Comparison of ENCODE assay signal across 8 mouse cellular contexts in the genomic region with DNA sequence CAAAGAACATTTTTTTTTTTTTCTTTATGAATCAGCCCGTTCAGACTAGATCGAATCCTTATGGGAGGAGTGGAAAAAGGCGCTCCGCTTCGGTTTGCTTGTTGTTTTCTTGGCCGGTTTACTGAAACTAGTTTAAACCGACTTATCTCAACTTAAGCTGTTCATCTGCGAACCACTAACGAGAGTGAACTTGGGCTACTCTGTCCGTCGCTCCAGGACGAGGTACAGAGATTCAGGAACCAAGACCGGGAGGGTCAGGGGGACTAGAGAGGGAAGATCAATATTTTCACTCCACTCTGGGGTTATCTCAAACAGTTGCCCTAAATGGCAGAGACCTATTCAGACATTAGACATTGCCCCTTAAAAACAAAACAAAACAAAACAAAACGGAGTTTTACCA. TPM values are rescaled to one million over a fixed set of nuclear protein-coding genes. Genes with fewer than 3 reads are reported as not detected.
DNase-seq lines count a peak whose midpoint lies in the region; ATAC-seq and TF ChIP-seq lines count a peak whose summit lies in the region.

No protein-coding gene starts in this region.

- TF ChIP-seq CTCF in bone marrow, adult 2 months (IDR thresholded peaks at IDR 0.05; ENCODE audit: control insufficient read depth, insufficient read depth, low read length): no peak
- no peak for TF ChIP-seq CTCF in forebrain, postnatal 0 days (IDR thresholded peaks at IDR 0.05; ENCODE audit: low read depth)
- no peak for TF ChIP-seq CTCF in stomach, postnatal 0 days (IDR thresholded peaks at IDR 0.05; ENCODE audit: low read depth)

- DNase-seq in kidney, postnatal 10 days: peak; percentile 6
- DNase-seq in kidney, adult 8-10 months: no peak
- no peak for DNase-seq in forebrain, postnatal 0 days
- no peak for DNase-seq in liver, embryonic 13.5 days
- DNase-seq in stomach, postnatal 0 days (ENCODE audit: low spot score): peak; percentile 13
- no peak for DNase-seq in cerebellum, postnatal 25 days
- no peak for DNase-seq in adrenal gland, adult 8-10 months

- no peak for TF ChIP-seq POLR2A in bone marrow, adult 2 months (IDR thresholded peaks at IDR 0.05; ENCODE audit: borderline replicate concordance, control insufficient read depth, low read depth, low read length)

- H3K27ac ChIP-seq in bone marrow, adult 2 months (ENCODE audit: control insufficient read depth, insufficient read depth, low read depth, low read length, poor library complexity): peak overlapping the region; percentile 73
- H3K27ac ChIP-seq in forebrain, postnatal 0 days (ENCODE audit: low read depth, low read length): 0 out of 2 replicates have a peak overlapping the region, but pooled peaks have one; percentile 21
- peak overlapping the region; percentile 85 for H3K27ac ChIP-seq in liver, embryonic 13.5 days
- no peak overlapping the region for H3K27ac ChIP-seq in stomach, postnatal 0 days (replicated peaks)

- peak overlapping the region; percentile 75 for H3K9ac ChIP-seq in forebrain, postnatal 0 days
- peak overlapping the region; percentile 81 for H3K9ac ChIP-seq in liver, embryonic 13.5 days
- peak overlapping the region; percentile 60 for H3K9ac ChIP-seq in stomach, postnatal 0 days (ENCODE audit: low read length)

- WGBS in bone marrow, adult 2 months: under 1% methylated on average over 14 of the region's 14 CpGs
- WGBS in forebrain, postnatal 0 days: under 1% methylated on average over 14 of the region's 14 CpGs
- WGBS in liver, embryonic 13.5 days (ENCODE audit: insufficient replicate concordance): under 1% methylated on average over 14 of the region's 14 CpGs
- under 1% methylated on average over 14 of the region's 14 CpGs for WGBS in stomach, postnatal 0 days

- H3K36me3 ChIP-seq in forebrain, postnatal 0 days (ENCODE audit: insufficient read depth): 0 out of 2 replicates have a peak, but pooled peaks cover 3% of the 10 kb centered on the region
- H3K36me3 ChIP-seq in liver, embryonic 13.5 days: peaks cover 35% of the 10 kb centered on the region
- peaks cover 3% of the 10 kb centered on the region; the same call in 1 of the 2 replicates for H3K36me3 ChIP-seq in stomach, postnatal 0 days (ENCODE audit: control insufficient read depth, insufficient read depth, low read length)

- H3K4me2 ChIP-seq in forebrain, postnatal 0 days (ENCODE audit: low read depth): peak overlapping the region; percentile 77
- H3K4me2 ChIP-seq in liver, embryonic 13.5 days: peak overlapping the region; percentile 76
- H3K4me2 ChIP-seq in stomach, postnatal 0 days (replicated peaks; ENCODE audit: low read depth): peak overlapping the region; percentile 58

- peak overlapping the region; percentile 96 for H3K4me3 ChIP-seq in bone marrow, adult 2 months (replicated peaks; ENCODE audit: control insufficient read depth, low read depth, low read length)
- peak overlapping the region; percentile 85 for H3K4me3 ChIP-seq in forebrain, postnatal 0 days (ENCODE audit: low read depth, low read length)
- peak overlapping the region; percentile 81 for H3K4me3 ChIP-seq in liver, embryonic 13.5 days (replicated peaks)
- H3K4me3 ChIP-seq in stomach, postnatal 0 days (ENCODE audit: low read depth, low read length): peak overlapping the region; percentile 63

- TF ChIP-seq EP300 in stomach, postnatal 0 days (optimal IDR thresholded peaks at IDR 0.05): no peak

- H3K4me1 ChIP-seq in bone marrow, adult 2 months (ENCODE audit: control insufficient read depth, insufficient read depth, low read length): no peaks in the 10 kb centered on the region
- peaks cover 6% of the 10 kb centered on the region for H3K4me1 ChIP-seq in forebrain, postnatal 0 days (ENCODE audit: insufficient read depth)
- H3K4me1 ChIP-seq in liver, embryonic 13.5 days (replicated peaks): peaks cover 12% of the 10 kb centered on the region
- no peaks in the 10 kb centered on the region for H3K4me1 ChIP-seq in stomach, postnatal 0 days (replicated peaks; ENCODE audit: control insufficient read depth, insufficient read depth)

- H3K27me3 ChIP-seq in forebrain, postnatal 0 days (ENCODE audit: insufficient read depth, low read length): no peaks in the 10 kb centered on the region
- no peaks in the 10 kb centered on the region for H3K27me3 ChIP-seq in liver, embryonic 13.5 days
- H3K27me3 ChIP-seq in stomach, postnatal 0 days (ENCODE audit: control insufficient read depth, insufficient read depth, low read length): no peaks in the 10 kb centered on the region

- no peaks in the 10 kb centered on the region for H3K9me3 ChIP-seq in forebrain, postnatal 0 days (ENCODE audit: low read length)
- no peaks in the 10 kb centered on the region for H3K9me3 ChIP-seq in liver, embryonic 13.5 days (replicated peaks)
- H3K9me3 ChIP-seq in stomach, postnatal 0 days (ENCODE audit: control insufficient read depth, low read length): no peaks in the 10 kb centered on the region

- peak; percentile 0; the same call in 1 of the 2 replicates for ATAC-seq in forebrain, postnatal 0 days
- ATAC-seq in liver, embryonic 13.5 days (ENCODE audit: low read depth): peak; percentile 45
- ATAC-seq in stomach, postnatal 0 days (ENCODE audit: low FRiP score, low TSS enrichment): peak; percentile 11; the same call in 1 of the 2 replicates

RNA-seq across cellular contexts. Expression of a gene that starts 0.5 kb away (rescaled TPM):
- polyA plus RNA-seq in bone marrow, adult 2 months (2011; ENCODE audit: insufficient read depth, insufficient read length, low replicate concordance, missing spikeins): 5.0 and 7.1 TPM in 2 replicates
- 15.5 and 18.6 TPM in 2 replicates for total RNA-seq in forebrain, postnatal 0 days (2014; rRNA removed)
- 13.8 and 17.8 TPM in 2 replicates for polyA plus RNA-seq in forebrain, postnatal 0 days (2015; fragmentation: Nextera tagmentation; extraction: Ambion mirVana)
- 26.8 and 33.5 TPM in 2 replicates for polyA plus RNA-seq in liver, embryonic 13.5 days (2015; fragmentation: Nextera tagmentation; extraction: Ambion mirVana)
- 26.0 TPM in 2 replicates for polyA plus RNA-seq in stomach, postnatal 0 days (2015; fragmentation: Nextera tagmentation; extraction: Ambion mirVana)
- 100 to 1,000 TPM; 114 to 181 (median 161) TPM for total RNA-seq in adrenal gland, adult 8-10 months (2022)

RNA-seq across cellular contexts. Expression of a gene that starts 0.9 kb away (rescaled TPM):
- 11.2 and 18.4 TPM in 2 replicates for polyA plus RNA-seq in bone marrow, adult 2 months (2011; ENCODE audit: insufficient read depth, insufficient read length, low replicate concordance, missing spikeins)
- total RNA-seq in forebrain, postnatal 0 days (2014; rRNA removed): 6.9 and 7.6 TPM in 2 replicates
- 10.7 and 11.8 TPM in 2 replicates for polyA plus RNA-seq in forebrain, postnatal 0 days (2015; fragmentation: Nextera tagmentation; extraction: Ambion mirVana)
- 28.3 and 35.7 TPM in 2 replicates for polyA plus RNA-seq in liver, embryonic 13.5 days (2015; fragmentation: Nextera tagmentation; extraction: Ambion mirVana)
- polyA plus RNA-seq in stomach, postnatal 0 days (2015; fragmentation: Nextera tagmentation; extraction: Ambion mirVana): 8.0 and 10.0 TPM in 2 replicates
- 1 to 10 TPM; 6.9 to 9.8 (median 8.1) TPM for total RNA-seq in adrenal gland, adult 8-10 months (2022)

RNA-seq across cellular contexts. Expression of a gene that starts 19.8 kb away (rescaled TPM):
- not detected in 2 replicates for polyA plus RNA-seq in bone marrow, adult 2 months (2011; ENCODE audit: insufficient read depth, insufficient read length, low replicate concordance, missing spikeins)
- total RNA-seq in forebrain, postnatal 0 days (2014; rRNA removed): not detected in 2 replicates
- not detected in 2 replicates for polyA plus RNA-seq in forebrain, postnatal 0 days (2015; fragmentation: Nextera tagmentation; extraction: Ambion mirVana)
- polyA plus RNA-seq in liver, embryonic 13.5 days (2015; fragmentation: Nextera tagmentation; extraction: Ambion mirVana): not detected in 2 replicates
- not detected in 2 replicates for polyA plus RNA-seq in stomach, postnatal 0 days (2015; fragmentation: Nextera tagmentation; extraction: Ambion mirVana)
- total RNA-seq in adrenal gland, adult 8-10 months (2022): not detected

RNA-seq across cellular contexts. Expression of a gene that starts 53.6 kb away (rescaled TPM):
- polyA plus RNA-seq in bone marrow, adult 2 months (2011; ENCODE audit: insufficient read depth, insufficient read length, low replicate concordance, missing spikeins): 0.45 and 2.0 TPM in 2 replicates
- 1.7 and 2.1 TPM in 2 replicates for total RNA-seq in forebrain, postnatal 0 days (2014; rRNA removed)
- polyA plus RNA-seq in forebrain, postnatal 0 days (2015; fragmentation: Nextera tagmentation; extraction: Ambion mirVana): 0.47 and 0.52 TPM in 2 replicates
- 0.42 and 0.78 TPM in 2 replicates for polyA plus RNA-seq in liver, embryonic 13.5 days (2015; fragmentation: Nextera tagmentation; extraction: Ambion mirVana)
- polyA plus RNA-seq in stomach, postnatal 0 days (2015; fragmentation: Nextera tagmentation; extraction: Ambion mirVana): 5.7 and 6.0 TPM in 2 replicates
- total RNA-seq in adrenal gland, adult 8-10 months (2022): 1 to 10 TPM in 2 of 4 experiments, under 1 TPM in 2; 0.49 to 1.4 (median 1.0) TPM

Comparison
In these comparisons a context has a peak if more than half of its experiments do, and no peak if none do; other contexts are left out.
1. DNase-seq: peak in kidney, postnatal 10 days (single experiment) and stomach, postnatal 0 days (single experiment); none in kidney, adult 8-10 months (0 of 2), forebrain, postnatal 0 days (single experiment), liver, embryonic 13.5 days (single experiment), cerebellum, postnatal 25 days (0 of 2) and adrenal gland, adult 8-10 months (single experiment).
2. Peak in every context shown above with its lines, with median percentiles within 50 percentile points of each other: H3K4me3 ChIP-seq, ATAC-seq, H3K4me2 ChIP-seq and H3K9ac ChIP-seq.